Mouse (Mus musculus) lung, adult 2 months (tissue): ENCODE data around the gene Med20.

Experiments used
- CTCF ChIP-seq: fragments of 200-500 bp; IDR thresholded peaks from 2 replicates; pipeline ENCODE4 v1.5.1; 2011; ENCODE audit warnings: mild to moderate bottlenecking, low read length, control low read depth; ENCODE audit not compliant: insufficient read depth
- POLR2A ChIP-seq: fragments of 200-500 bp; IDR thresholded peaks from 2 replicates; pipeline ENCODE4 v1.6.1; 2011; ENCODE audit warnings: low read depth, mild to moderate bottlenecking, control low read depth, low read length, borderline replicate concordance; ENCODE audit errors: extremely low read depth

DNA sequence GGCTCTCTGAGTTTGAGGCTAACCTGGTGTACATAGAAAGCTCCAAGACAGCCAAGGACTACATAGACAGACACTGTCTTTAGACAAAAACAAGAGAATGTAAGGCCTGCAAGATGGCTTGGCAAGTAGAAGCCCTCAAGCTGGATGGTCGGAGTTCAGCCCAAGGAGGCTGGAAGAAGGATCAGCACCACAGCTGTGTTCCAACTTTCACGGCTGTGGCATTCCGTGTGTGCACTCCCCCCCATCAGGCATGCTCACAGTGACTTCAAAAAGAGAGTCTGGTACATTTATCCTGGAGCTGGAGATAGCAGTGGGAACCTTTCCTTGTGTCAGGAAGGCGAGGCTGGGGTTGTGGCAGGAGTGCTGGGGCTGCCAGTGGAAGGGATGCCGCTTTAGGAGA, 14.6 kb downstream of the Med20 start:
- TF ChIP-seq CTCF (no peak), POLR2A (no peak)
